26 mouse cellular contexts compared by ENCODE assay signal in the genomic region with DNA sequence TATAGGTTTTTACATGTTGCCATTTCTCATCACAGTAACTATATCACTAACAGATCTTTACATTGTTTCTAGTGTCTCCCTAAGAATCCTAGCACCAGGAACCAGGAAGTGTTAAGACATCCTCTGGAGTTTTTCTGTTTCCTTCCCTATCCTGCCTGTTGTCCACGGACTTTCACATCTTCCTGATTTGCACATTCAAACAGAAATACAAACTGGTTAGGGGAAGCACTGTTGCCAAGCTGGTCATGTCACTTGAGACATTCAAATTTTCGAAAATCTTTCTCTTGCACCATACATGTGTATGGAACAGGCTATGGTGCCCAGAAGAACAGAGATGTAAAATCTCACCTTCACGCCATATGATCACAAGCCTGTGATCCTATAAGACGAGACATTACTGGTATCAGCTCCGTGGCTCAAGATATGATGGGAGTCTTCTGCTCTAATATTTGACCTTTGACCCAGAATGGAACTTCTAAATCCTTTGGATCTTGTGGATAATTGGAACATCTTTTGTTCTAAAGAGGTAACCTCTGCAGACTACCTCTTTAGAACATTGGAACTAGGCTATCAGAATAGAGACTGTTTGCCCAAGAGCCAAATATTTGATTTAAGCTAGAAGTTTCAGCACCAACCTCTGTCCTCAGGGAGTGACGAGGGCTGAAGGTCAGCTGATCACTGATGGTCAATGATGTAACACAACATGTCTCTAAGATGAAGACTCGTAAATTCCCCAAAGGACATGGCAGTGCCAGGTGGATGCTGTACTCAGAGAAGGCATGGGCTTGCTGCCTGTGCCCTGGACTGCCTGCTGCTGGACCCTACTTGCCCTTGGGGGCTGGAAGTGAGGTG.
DNase-seq lines count a peak whose midpoint lies in the region; ATAC-seq and TF ChIP-seq lines count a peak whose summit lies in the region.
"Had no signal": no experiment of that assay in that cellular context is flagged by ENCODE, and none has a peak within 500 bp of the region (broad histone marks: within the 10 kb centered on the region; RNA-seq: fewer than 3 reads in every experiment).

No protein-coding gene starts in this region.

- dilution Hi-C loops in CH12.LX (cut with MboI; ENCODE audit: extremely low pct_ligation_motif_present, extremely low pct_unique_long_range_greater_than_20kb, low sequenced_read_pairs): no loop called here

- H3K4me1 ChIP-seq in kidney, embryonic 15.5 days: peaks cover 70% of the 10 kb centered on the region
- H3K4me1 ChIP-seq in lung, embryonic 14.5 days (ENCODE audit: insufficient read depth): peaks cover 40% of the 10 kb centered on the region
- H3K4me1 ChIP-seq in CH12.LX (ENCODE audit: control insufficient read depth in 1 of 2, insufficient read depth in 2 of 2): peaks cover 39 to 94% of the 10 kb centered on the region in 2 experiments
- H3K4me1 ChIP-seq: forebrain, embryonic 15.5 days; hindbrain, embryonic 13.5 days had no signal

- H3K4me3 ChIP-seq in kidney, embryonic 15.5 days (replicated peaks): no peak overlapping the region
- H3K4me3 ChIP-seq in lung, embryonic 14.5 days (ENCODE audit: low read depth, low read length): no peak overlapping the region
- H3K4me3 ChIP-seq in CH12.LX (replicated peaks in 1 of 3; ENCODE audit: low read depth in 2 of 3, low read length in 2 of 3, poor library complexity in 1 of 3): peak overlapping the region in 1 of 3 experiments; percentile 12
- no peak overlapping the region for H3K4me3 ChIP-seq in myocyte
- H3K4me3 ChIP-seq: embryonic facial prominence, embryonic 13.5 days; forebrain, embryonic 10.5 days; forebrain, embryonic 15.5 days; gastrocnemius, adult 2 months; heart, adult 2 months; heart, embryonic 12.5 days; hindbrain, embryonic 13.5 days; limb, embryonic 10.5 days; limb, embryonic 15.5 days; midbrain, embryonic 13.5 days had no signal

- H3ac ChIP-seq in myocyte (ENCODE audit: control insufficient read depth, insufficient read length): no peak overlapping the region

- ATAC-seq in kidney, embryonic 15.5 days (replicated peaks; ENCODE audit: low FRiP score): no peak
- ATAC-seq in lung, embryonic 14.5 days (ENCODE audit: insufficient read depth): no peak
- ATAC-seq: forebrain, embryonic 15.5 days; midbrain, embryonic 13.5 days; Patski had no signal

- no peak; the same call in 1 of the 2 replicates for TF ChIP-seq RAD21 in CH12.LX (IDR thresholded peaks at IDR 0.05; ENCODE audit: low read depth, low read length)

- 79% methylated on average over 7 of the region's 7 CpGs for WGBS in kidney, embryonic 15.5 days
- WGBS in lung, embryonic 14.5 days: 73% methylated on average over 7 of the region's 7 CpGs

- TF ChIP-seq POLR2A in CH12.LX (IDR thresholded peaks at IDR 0.05; ENCODE audit: low read depth, low read length) (no peak; the same call in 1 of the 2 replicates), myocyte (IDR thresholded peaks at IDR 0.05; ENCODE audit: insufficient read length, low read depth) (no peak)

- H3K27ac ChIP-seq in kidney, embryonic 15.5 days: peak overlapping the region; percentile 77
- H3K27ac ChIP-seq in lung, embryonic 14.5 days (ENCODE audit: low read depth): peak overlapping the region; percentile 60
- peak overlapping the region; percentile 90 for H3K27ac ChIP-seq in CH12.LX (ENCODE audit: insufficient read depth, low read depth)
- H3K27ac ChIP-seq: embryonic facial prominence, embryonic 13.5 days; forebrain, embryonic 10.5 days; forebrain, embryonic 15.5 days; gastrocnemius, adult 2 months; heart, adult 2 months; hindbrain, embryonic 13.5 days; kidney, postnatal 0 days; limb, embryonic 10.5 days; limb, embryonic 15.5 days; midbrain, embryonic 13.5 days had no signal

- TF ChIP-seq EP300 in CH12.LX (IDR thresholded peaks at IDR 0.05; ENCODE audit: low read length): 0 out of 2 replicates have a peak, but pooled peaks have one; percentile 42

- no peak for TF ChIP-seq CTCF in lung, embryonic 14.5 days (IDR thresholded peaks at IDR 0.05; ENCODE audit: low read depth)
- no peak for TF ChIP-seq CTCF in CH12.LX (conservative IDR thresholded peaks at IDR 0.05 in 1 of 2, IDR thresholded peaks at IDR 0.05 in 1 of 2; ENCODE audit: low read depth in 2 of 2, low read length in 2 of 2)

- in situ Hi-C loops in CH12.LX (cut with MboI; ENCODE audit: low pct_ligation_motif_present, low pct_unique_long_range_greater_than_20kb, low sequenced_read_pairs): no loop called here

- no peaks in the 10 kb centered on the region for H3K27me3 ChIP-seq in kidney, embryonic 15.5 days
- H3K27me3 ChIP-seq in lung, embryonic 14.5 days (ENCODE audit: insufficient read depth, low read length): no peaks in the 10 kb centered on the region
- H3K27me3 ChIP-seq in CH12.LX (replicated peaks) (no peaks in the 10 kb centered on the region), myocyte (ENCODE audit: control insufficient read depth, insufficient read depth, insufficient read length) (no peaks in the 10 kb centered on the region)
- H3K27me3 ChIP-seq: embryonic facial prominence, embryonic 13.5 days; forebrain, embryonic 15.5 days; heart, embryonic 12.5 days; hindbrain, embryonic 13.5 days; limb, embryonic 15.5 days; midbrain, embryonic 13.5 days; Patski had no signal

- H3K9ac ChIP-seq in kidney, embryonic 15.5 days: no peak overlapping the region
- H3K9ac ChIP-seq in lung, embryonic 14.5 days: no peak overlapping the region
- peak overlapping the region; percentile 64 for H3K9ac ChIP-seq in CH12.LX (ENCODE audit: insufficient read depth, low read depth)
- H3K9ac ChIP-seq: embryonic facial prominence, embryonic 13.5 days; forebrain, embryonic 15.5 days; heart, embryonic 12.5 days; hindbrain, embryonic 13.5 days; limb, embryonic 15.5 days; midbrain, embryonic 13.5 days had no signal

- no peaks in the 10 kb centered on the region for H3K36me3 ChIP-seq in kidney, embryonic 15.5 days
- no peaks in the 10 kb centered on the region for H3K36me3 ChIP-seq in lung, embryonic 14.5 days (ENCODE audit: insufficient read depth)
- H3K36me3 ChIP-seq in CH12.LX (replicated peaks in 1 of 2; ENCODE audit: control insufficient read depth in 1 of 2, insufficient read depth in 1 of 2, low read length in 1 of 2): peaks cover 4 to 26% of the 10 kb centered on the region in 2 experiments
- H3K36me3 ChIP-seq in myocyte (ENCODE audit: control insufficient read depth, insufficient read depth): no peaks in the 10 kb centered on the region
- H3K36me3 ChIP-seq: embryonic facial prominence, embryonic 13.5 days; forebrain, embryonic 10.5 days; forebrain, embryonic 15.5 days; heart, embryonic 12.5 days; hindbrain, embryonic 13.5 days; limb, embryonic 10.5 days; limb, embryonic 15.5 days; midbrain, embryonic 13.5 days had no signal

- H3K79me2 ChIP-seq in CH12.LX (replicated peaks; ENCODE audit: control insufficient read depth, extremely low read depth, insufficient read depth, poor library complexity, severe bottlenecking) (peaks cover 11% of the 10 kb centered on the region; the same call in 1 of the 2 replicates), myocyte (ENCODE audit: control insufficient read depth, insufficient read depth) (peaks cover 31% of the 10 kb centered on the region)

- DNase-seq in kidney, adult 9 months: no peak
- no peak for DNase-seq in lung, embryonic 14.5 days
- no peak for DNase-seq in lung, postnatal 10 days
- DNase-seq in CH12.LX (ENCODE audit: extremely low read depth): peak; percentile 58
- DNase-seq in right cerebral cortex, postnatal 25 days: no peak
- DNase-seq: adrenal gland, postnatal 10 days; cerebellum, adult 9-11 months; gastrocnemius, adult 2 months; gastrocnemius, postnatal 36 days; heart, adult 2 months; heart, postnatal 4 days; layer of hippocampus, postnatal 36 days; lung, postnatal 36 days; thymus, postnatal 4 days had no signal

- H3K4me2 ChIP-seq in kidney, embryonic 15.5 days: no peak overlapping the region
- H3K4me2 ChIP-seq in lung, embryonic 14.5 days: no peak overlapping the region
- H3K4me2 ChIP-seq in CH12.LX (ENCODE audit: insufficient read depth, low read depth, poor library complexity, severe bottlenecking) (peak overlapping the region; percentile 86), myocyte (ENCODE audit: low read depth) (no peak overlapping the region)
- H3K4me2 ChIP-seq: embryonic facial prominence, embryonic 13.5 days; forebrain, embryonic 15.5 days; heart, embryonic 12.5 days; hindbrain, embryonic 13.5 days; limb, embryonic 15.5 days; midbrain, embryonic 13.5 days had no signal

- no peaks in the 10 kb centered on the region for H3K9me3 ChIP-seq in kidney, embryonic 15.5 days (replicated peaks)
- no peaks in the 10 kb centered on the region for H3K9me3 ChIP-seq in lung, embryonic 14.5 days (ENCODE audit: low read depth, low read length)
- peaks cover 6% of the 10 kb centered on the region for H3K9me3 ChIP-seq in CH12.LX (replicated peaks; ENCODE audit: low read length)
- H3K9me3 ChIP-seq: embryonic facial prominence, embryonic 13.5 days; forebrain, embryonic 10.5 days; forebrain, embryonic 15.5 days; heart, embryonic 12.5 days; hindbrain, embryonic 13.5 days; limb, embryonic 10.5 days; limb, embryonic 15.5 days; midbrain, embryonic 13.5 days had no signal

TF ChIP-seq in CH12.LX, 34 proteins besides CTCF, POLR2A, EP300 and RAD21 (continues in another document):
- TF ChIP-seq USF1 (IDR thresholded peaks at IDR 0.05; ENCODE audit: low read depth, low read length) (peak; percentile 75), MEF2A (IDR thresholded peaks at IDR 0.05; ENCODE audit: borderline replicate concordance, low read depth, low read length) (no peak; the same call in 1 of the 2 replicates), MXI1 (IDR thresholded peaks at IDR 0.05; ENCODE audit: low read depth, low read length) (peak; percentile 18), TBP (conservative IDR thresholded peaks at IDR 0.05; ENCODE audit: low read depth, low read length) (no peak), POLR2AphosphoS2 (IDR thresholded peaks at IDR 0.05; ENCODE audit: low read depth, low read length) (0 out of 2 replicates have a peak, but pooled peaks have one; percentile 22), CHD1 (IDR thresholded peaks at IDR 0.05; ENCODE audit: low read depth, low read length) (no peak; the same call in 1 of the 2 replicates), MYC (IDR thresholded peaks at IDR 0.05; ENCODE audit: low read depth, low read length) (0 out of 2 replicates have a peak, but pooled peaks have one; percentile 11)

TF ChIP-seq in myocyte, 11 proteins besides CTCF, POLR2A, EP300 and RAD21:
- TF ChIP-seq SRF (IDR thresholded peaks at IDR 0.05; ENCODE audit: control insufficient read depth, insufficient read length, low read depth) (no peak), USF1 (IDR thresholded peaks at IDR 0.05; ENCODE audit: low read depth) (peak; percentile 27)
TF ChIP-seq in myocyte: peak in this region for 1.
